In genomic region chr13:68572966-68573913, GRCm38 (mm10) we compare ENCODE assay signal across 9 mouse cellular contexts. TPM values are rescaled to one million over a fixed set of nuclear protein-coding genes. Genes with fewer than 3 reads are reported as not detected.
DNase-seq lines count a peak whose midpoint lies in the region; ATAC-seq and TF ChIP-seq lines count a peak whose summit lies in the region.
"Had no signal": no experiment of that assay in that cellular context is flagged by ENCODE, and none has a peak within 500 bp of the region (broad histone marks: within the 10 kb centered on the region; RNA-seq: fewer than 3 reads in every experiment).

No protein-coding gene starts in this region.

- no peaks in the 10 kb centered on the region for H3K9me3 ChIP-seq in neural tube, embryonic 13.5 days
- H3K9me3 ChIP-seq: liver, embryonic 13.5 days had no signal

- H3K27ac ChIP-seq in neural tube, embryonic 13.5 days (replicated peaks) = peak overlapping the region; percentile 24; the same call in 1 of the 2 replicates
- H3K27ac ChIP-seq: liver, embryonic 13.5 days had no signal

- H3K9ac ChIP-seq in neural tube, embryonic 13.5 days = 0 out of 2 replicates have a peak overlapping the region, but pooled peaks have one; percentile 1
- H3K9ac ChIP-seq: liver, embryonic 13.5 days had no signal

- no peak overlapping the region for H3K4me2 ChIP-seq in neural tube, embryonic 13.5 days
- H3K4me2 ChIP-seq: liver, embryonic 13.5 days had no signal

- no peak for TF ChIP-seq CTCF in lung, adult 2 months (IDR thresholded peaks at IDR 0.05; ENCODE audit: insufficient read depth, low read length)

- no peaks in the 10 kb centered on the region; the same call in 1 of the 2 replicates for H3K4me1 ChIP-seq in lung, adult 2 months (ENCODE audit: control insufficient read depth, insufficient read depth, low read length)
- peaks cover 8% of the 10 kb centered on the region for H3K4me1 ChIP-seq in neural tube, embryonic 13.5 days (replicated peaks)
- H3K4me1 ChIP-seq: liver, embryonic 13.5 days had no signal

- H3K4me3 ChIP-seq in lung, adult 2 months (replicated peaks; ENCODE audit: extremely low read depth, low read depth, low read length) = no peak overlapping the region
- H3K4me3 ChIP-seq in neural tube, embryonic 13.5 days = no peak overlapping the region
- H3K4me3 ChIP-seq: liver, embryonic 13.5 days had no signal

- WGBS in lung, adult 2 months = 65% methylated on average over 10 of the region's 10 CpGs
- 50% methylated on average over 10 of the region's 10 CpGs for WGBS in neural tube, embryonic 13.5 days

- TF ChIP-seq POLR2A in lung, adult 2 months (IDR thresholded peaks at IDR 0.05; ENCODE audit: borderline replicate concordance, extremely low read depth, low read depth, low read length) = no peak

- H3K36me3 ChIP-seq in neural tube, embryonic 13.5 days = peaks cover 64% of the 10 kb centered on the region

- no peaks in the 10 kb centered on the region for H3K27me3 ChIP-seq in neural tube, embryonic 13.5 days
- H3K27me3 ChIP-seq: liver, embryonic 13.5 days had no signal

- peak; percentile 26; the same call in 1 of the 2 replicates for ATAC-seq in neural tube, embryonic 13.5 days (ENCODE audit: low read depth)
- no peak for ATAC-seq in granulocyte monocyte progenitor cell, adult 5-6 weeks (replicated peaks; ENCODE audit: poor library complexity, severe bottlenecking)

- DNase-seq in lung, adult 18-20 months = peak; percentile 16 to 28
- no peak for DNase-seq in lung, adult 2 months
- DNase-seq in embryo, embryonic 11 days = peak; percentile 54
- peak; percentile 70 for DNase-seq in kidney, adult 9 months
- DNase-seq in right cerebral cortex, postnatal 25 days = no peak
- DNase-seq in thymus, postnatal 25 days = no peak
- DNase-seq: liver, embryonic 13.5 days had no signal

RNA-seq across cellular contexts. Expression of gene Mtrr, which starts 8.7 kb away (rescaled TPM):
- polyA plus RNA-seq in lung, adult 2 months (2012; rRNA removed) = 7.8 and 9.8 TPM in 2 replicates
- 11.2 and 14.3 TPM in 2 replicates for polyA plus RNA-seq in neural tube, embryonic 13.5 days (2015; fragmentation: Nextera tagmentation; extraction: Ambion mirVana)
- total RNA-seq in granulocyte monocyte progenitor cell, adult 5-6 weeks (2014; fragmentation: Nextera tagmentation) = 17.2 and 18.4 TPM in 2 replicates
- 9.2 and 20.4 TPM in 2 replicates for total RNA-seq in granulocyte monocyte progenitor cell, adult 5-6 weeks (2017)

RNA-seq across cellular contexts. Expression of gene Fastkd3, which starts 8.8 kb away (rescaled TPM):
- polyA plus RNA-seq in lung, adult 2 months (2012; rRNA removed) = 7.7 and 8.5 TPM in 2 replicates
- 24.7 and 32.9 TPM in 2 replicates for polyA plus RNA-seq in neural tube, embryonic 13.5 days (2015; fragmentation: Nextera tagmentation; extraction: Ambion mirVana)
- 40.0 and 49.0 TPM in 2 replicates for total RNA-seq in granulocyte monocyte progenitor cell, adult 5-6 weeks (2014; fragmentation: Nextera tagmentation)
- total RNA-seq in granulocyte monocyte progenitor cell, adult 5-6 weeks (2017) = 12.4 and 21.0 TPM in 2 replicates

RNA-seq across cellular contexts. Expression of gene 1700001L19Rik, which starts 24.0 kb away (rescaled TPM):
- polyA plus RNA-seq in lung, adult 2 months (2012; rRNA removed) = 0.94 and 1.7 TPM in 2 replicates
- polyA plus RNA-seq in neural tube, embryonic 13.5 days (2015; fragmentation: Nextera tagmentation; extraction: Ambion mirVana) = 2.9 and 3.8 TPM in 2 replicates
- not detected in 2 replicates for total RNA-seq in granulocyte monocyte progenitor cell, adult 5-6 weeks (2014; fragmentation: Nextera tagmentation)
- not detected in 2 replicates for total RNA-seq in granulocyte monocyte progenitor cell, adult 5-6 weeks (2017)
- polyA plus RNA-seq: liver, embryonic 13.5 days had no signal

Comparison
In these comparisons a context has a peak if more than half of its experiments do, and no peak if none do; other contexts are left out.
1. DNase-seq: peak in lung, adult 18-20 months (2 of 2), embryo, embryonic 11 days (single experiment) and kidney, adult 9 months (single experiment); none in lung, adult 2 months (single experiment), right cerebral cortex, postnatal 25 days (single experiment) and thymus, postnatal 25 days (single experiment).